Mouse (Mus musculus) ovary, postnatal 10 days (tissue): ENCODE results near the gene Cacng8.

ENCODE experiments used
- DNase-seq: peaks from one replicate; pipeline ENCODE4 v3.0.0; 2022; ENCODE audit warnings: low spot score

Gene Cacng8

DNA sequence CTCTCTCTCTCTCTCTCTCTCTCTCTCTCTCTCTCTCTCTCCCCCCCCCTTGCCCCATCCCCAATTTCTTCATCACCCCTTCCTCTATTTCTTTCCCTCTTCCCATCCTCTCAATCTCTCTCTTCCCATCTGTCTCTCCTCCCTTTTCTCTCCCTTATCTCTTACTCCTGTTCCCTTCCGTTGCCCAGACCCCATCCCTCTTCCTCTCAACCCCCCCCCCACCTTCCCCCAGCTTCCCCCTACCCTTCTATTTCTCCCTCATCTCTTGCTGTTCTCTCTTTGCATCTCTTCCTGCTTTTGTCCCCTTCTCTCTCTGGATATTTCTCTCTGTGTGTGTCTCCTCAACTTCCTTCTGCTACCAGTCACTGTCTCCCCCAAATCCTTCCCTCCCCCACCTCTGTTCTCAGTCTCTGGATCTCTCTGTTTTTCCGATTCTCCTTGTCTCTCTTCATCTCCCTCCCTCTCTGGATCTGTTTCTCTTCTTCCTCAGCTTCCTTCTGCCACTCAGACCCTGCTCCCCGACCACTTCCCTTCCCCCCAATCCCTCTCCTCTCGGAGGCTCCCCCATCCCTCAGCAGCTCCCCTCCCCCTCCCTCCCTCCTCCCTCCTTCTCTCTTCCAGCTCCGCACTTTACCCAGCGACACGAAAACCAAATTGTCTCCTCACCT lies at the start of gene Cacng8:
TSS of gene Cacng8 (plus strand) at position 271 of the 668 bp plus-strand sequence.
- DNase-seq, result no peak

- DNase-seq, result no peak
These were observed 46.6 kb upstream of the Cacng8 start for GRCm38 (mm10) chr7:3343861-3344260.

DNA sequence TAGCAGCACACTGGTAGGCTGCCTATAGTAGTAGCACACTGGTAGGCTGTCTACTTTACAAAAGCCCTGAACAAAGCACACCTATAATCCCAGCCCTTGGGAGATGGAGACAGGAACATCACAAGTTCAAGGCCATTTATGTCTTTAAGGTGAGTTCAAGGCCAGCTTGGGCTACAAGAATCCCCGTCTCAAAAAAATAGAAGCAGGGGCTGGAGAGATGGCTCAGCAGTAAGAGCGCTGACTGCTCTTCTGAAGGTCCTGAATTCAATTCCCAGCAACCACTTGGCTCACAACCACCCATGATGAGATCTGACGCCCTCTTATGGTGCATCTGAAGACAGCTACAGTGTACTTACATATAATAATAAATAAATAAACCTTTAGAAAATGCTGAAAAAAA lies 45.2 kb upstream of the Cacng8 start:
- DNase-seq, result no peak

DNA sequence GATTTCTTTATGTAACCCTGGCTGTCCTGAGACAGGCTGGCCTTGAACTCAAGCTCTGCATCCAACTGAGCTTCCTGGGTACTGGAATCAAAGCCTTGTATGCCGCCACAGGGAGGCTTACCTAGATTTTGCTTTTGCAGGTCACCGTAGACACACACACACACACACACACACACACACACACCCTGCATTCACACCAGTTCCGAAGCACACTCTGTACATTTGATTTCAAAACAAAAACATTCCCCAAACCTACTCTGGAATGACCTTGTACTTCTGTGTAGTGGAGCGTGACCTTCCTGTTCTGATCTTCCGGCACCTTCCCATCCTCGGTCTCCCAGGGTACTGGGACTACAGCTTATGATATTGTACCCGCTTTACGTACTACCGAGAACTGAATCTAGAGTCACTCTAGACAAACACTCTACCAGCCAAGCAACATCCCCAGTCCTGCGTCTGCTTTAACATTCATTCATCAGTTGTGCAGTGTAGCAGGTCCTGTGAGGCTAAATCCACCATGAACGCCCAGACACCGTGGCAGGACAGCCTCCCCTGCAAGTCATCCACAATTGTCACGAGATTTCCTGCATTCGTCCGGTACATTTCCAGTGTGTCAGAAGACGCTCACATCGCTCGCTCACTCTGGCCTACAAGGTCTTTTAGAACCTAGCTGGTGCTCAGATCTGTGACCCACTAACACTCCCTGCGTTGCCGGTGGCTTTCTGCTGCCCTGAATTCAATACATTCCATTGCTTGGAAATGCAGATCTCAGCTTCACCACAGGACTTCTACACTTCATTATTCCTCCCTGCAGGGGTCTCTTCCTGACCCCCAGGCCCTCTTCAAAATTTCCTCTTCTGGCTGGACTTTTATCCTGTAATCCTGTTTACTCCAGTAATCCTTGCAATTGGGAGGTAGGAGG lies 42.9 kb upstream of the Cacng8 start:
- no peak for DNase-seq

GRCm38 (mm10) chr7:3348326-3348725 lies 42.2 kb upstream of the Cacng8 start:
- no peak for DNase-seq

GRCm38 (mm10) chr7:3349775-3350174 lies 40.7 kb upstream of the Cacng8 start:
- DNase-seq, result no peak

DNA sequence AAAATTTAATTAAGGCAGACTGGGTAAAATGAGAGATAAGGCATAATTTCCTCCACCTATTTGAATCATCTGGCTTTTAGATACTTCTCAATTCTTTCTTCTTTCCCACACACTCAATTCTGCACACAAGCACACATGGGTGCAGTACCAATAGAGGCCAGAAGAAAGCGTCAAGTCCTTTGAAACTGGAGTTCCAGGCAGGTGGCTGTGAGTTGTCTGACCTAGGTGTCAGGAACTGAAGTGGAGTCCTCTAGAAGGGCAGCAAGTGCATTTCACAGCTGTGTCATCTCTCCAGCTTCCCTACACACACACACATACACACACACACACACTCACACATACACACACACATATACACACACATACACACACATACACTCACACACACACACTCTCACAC lies 38.9 kb upstream of the Cacng8 start:
- DNase-seq, result no peak

GRCm38 (mm10) chr7:3354850-3355249 lies 35.6 kb upstream of the Cacng8 start:
- DNase-seq, result no peak

- DNase-seq, result no peak
These were observed 29.8 kb upstream of the Cacng8 start for GRCm38 (mm10) chr7:3360678-3361077.

DNA sequence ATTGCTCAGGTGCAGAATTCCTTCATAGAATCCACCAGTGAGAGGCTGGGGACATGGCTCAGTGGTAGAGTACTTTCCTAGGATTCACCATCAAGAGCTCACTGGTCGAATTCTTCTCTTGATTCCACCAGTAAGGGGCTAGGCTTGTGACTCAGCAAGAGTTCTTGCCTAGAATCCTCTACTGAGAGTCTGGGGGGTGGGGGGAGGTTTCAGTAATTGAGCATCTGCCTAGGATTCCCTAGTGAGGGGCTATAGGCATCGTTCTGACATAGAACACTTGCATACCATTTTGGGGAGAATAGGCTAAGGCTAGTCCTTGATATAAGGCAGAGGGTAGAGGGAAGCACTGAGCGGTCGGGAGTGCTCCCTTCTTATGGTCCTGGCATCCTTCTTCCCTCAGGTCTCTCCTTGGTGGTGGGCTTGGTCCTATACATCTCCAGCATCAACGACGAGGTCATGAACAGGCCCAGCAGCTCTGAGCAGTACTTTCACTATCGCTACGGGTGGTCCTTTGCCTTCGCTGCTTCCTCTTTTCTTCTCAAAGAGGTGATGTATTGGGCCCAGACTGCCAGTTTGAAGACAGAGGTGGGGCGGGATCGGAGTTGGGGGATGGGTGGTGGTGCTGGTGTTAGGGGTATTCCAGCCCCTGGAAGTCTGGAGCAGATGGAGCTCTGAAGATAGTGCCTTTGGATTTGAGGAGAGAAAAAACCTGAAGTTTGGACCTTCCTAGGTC lies 24.8 kb upstream of the Cacng8 start:
- DNase-seq, result no peak

DNA sequence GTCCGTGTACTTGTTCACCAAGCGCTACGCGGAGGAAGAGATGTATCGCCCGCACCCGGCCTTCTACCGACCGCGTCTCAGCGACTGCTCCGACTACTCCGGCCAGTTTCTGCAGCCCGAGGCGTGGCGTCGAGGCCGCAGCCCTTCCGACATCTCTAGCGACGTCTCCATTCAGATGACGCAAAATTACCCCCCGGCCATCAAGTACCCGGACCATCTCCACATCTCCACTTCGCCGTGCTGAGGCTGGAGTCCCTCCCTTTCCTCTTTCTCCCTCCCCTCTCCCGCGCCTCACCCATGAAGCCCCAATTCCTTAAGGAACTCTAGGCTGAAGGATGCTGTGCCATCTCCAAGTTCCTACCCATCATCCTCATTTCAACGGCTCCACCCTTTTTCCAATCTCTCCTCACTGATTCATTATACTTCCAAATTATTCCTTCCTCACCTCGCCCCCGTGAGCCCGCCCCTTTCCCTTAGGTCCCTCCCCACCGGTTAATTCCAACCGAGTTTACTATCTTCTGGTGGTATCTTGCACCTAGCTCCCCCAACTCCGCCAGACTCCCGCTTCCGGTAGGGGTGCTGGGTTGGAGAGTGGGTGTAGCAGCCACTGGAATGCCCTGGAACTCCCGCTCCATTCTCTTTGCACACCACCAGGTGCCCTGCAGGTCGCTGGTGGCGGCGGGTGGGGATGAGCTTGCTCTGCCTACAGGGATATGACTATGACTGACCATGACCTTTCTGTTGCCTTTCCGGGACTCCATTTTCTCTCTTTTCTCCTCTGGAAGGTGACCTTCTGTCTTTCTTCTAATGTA lies 23.6 kb upstream of the Cacng8 start:
- no peak for DNase-seq

- no peak for DNase-seq
These were observed 22.9 kb upstream of the Cacng8 start for GRCm38 (mm10) chr7:3367569-3367968.

- no peak for DNase-seq
These were observed 22.2 kb upstream of the Cacng8 start for GRCm38 (mm10) chr7:3368311-3368710.

DNA sequence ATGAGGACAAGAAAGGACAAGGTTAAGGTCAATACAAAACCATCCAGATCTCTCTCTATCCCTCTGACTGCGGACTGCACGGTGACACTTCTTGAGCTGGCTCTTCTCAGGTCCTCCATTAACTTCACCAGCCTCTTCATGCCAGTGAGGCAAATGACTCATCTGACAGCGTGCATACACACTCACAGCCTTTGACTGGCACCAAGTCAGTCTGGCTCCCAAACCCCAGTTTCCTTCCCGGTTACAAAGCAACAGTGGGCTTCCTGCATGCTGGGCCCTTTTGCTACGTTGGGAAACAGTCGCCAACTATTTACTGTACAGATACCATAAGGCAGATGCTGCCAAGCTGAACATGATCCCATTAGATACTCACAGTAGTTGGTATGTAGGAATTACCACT lies 21.3 kb upstream of the Cacng8 start:
- no peak for DNase-seq

- DNase-seq, result no peak
These were observed 20.1 kb upstream of the Cacng8 start for GRCm38 (mm10) chr7:3370407-3370806.

GRCm38 (mm10) chr7:3372376-3372775 lies 18.1 kb upstream of the Cacng8 start:
- DNase-seq, result no peak

DNA sequence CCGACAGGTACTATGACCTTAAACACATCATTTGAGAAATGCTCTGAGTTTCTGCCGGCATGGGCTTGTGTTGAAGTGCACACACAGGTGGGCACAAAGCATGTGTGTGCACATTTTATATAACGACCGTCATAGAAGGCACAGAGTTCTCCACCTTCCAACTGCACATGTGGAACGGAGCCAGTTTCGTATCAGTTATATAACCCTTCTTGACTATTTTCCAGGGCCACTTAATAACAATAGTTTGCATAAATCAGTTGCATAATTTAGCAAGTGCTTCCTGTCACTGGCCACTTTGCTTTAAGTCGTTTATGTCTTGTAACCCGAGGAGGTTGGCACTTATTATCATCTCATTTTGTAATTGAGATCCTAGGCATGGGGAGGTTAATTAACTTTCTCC lies 16.7 kb upstream of the Cacng8 start:
- no peak for DNase-seq

DNA sequence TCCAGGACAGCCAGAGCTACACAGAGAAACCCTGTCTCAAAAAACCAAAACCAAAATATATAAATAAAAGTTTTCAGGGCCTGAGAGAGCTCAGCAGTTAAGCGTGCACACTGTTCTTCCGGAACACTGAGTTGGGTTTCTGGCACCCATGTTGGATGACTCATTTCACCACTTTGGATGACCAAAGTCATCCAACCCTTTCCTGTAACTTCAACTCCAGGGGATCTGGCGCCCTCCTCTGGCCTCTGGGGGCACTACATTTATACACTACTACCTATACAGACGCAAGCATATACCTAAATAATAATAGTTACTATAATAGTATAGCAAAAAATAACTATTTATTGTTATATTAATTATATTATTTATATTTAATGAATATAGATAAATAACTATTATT lies 13.7 kb upstream of the Cacng8 start:
- DNase-seq, result no peak

GRCm38 (mm10) chr7:3382123-3382522 lies 8.4 kb upstream of the Cacng8 start:
- DNase-seq, result no peak

DNA sequence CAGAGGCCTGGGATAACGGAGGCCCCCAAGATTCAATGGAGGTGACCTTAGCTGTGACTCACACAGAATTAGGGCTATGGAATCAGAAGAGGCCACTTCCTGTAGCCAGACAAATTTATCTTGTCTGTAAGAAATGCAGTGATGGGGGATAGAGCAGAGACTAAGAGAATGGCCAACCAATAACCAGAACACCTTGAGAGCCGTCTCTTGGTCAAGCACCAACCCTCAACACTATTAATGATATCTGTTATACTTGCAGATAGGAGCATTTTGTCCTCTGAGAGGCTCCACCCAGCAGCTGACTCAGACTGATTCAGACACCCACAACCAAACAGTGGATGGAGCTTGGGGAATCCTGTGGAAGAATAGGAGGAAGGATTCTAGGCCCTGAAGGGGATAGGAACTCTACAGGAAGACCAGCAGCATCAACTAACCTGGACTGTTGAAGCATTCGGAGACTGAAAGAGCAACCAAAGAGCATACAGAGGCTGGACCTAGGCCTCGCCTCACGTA lies 5.6 kb upstream of the Cacng8 start:
- DNase-seq, result no peak

- no peak for DNase-seq
These were observed 4.3 kb upstream of the Cacng8 start for GRCm38 (mm10) chr7:3386036-3386730.
